Mouse (Mus musculus) embryonic facial prominence, embryonic 13.5 days (tissue): ENCODE measurements at regions not wholly inside any gene's neighbourhood (a gene's known extent, or its start where the extent isn't known, plus 50 kb on each side); places are given as distances from the start of the nearest gene placed in this dataset.

Experiments
- ATAC-seq: fragments of 200-750 bp; cut with Nextera tagmentation; 2 replicates; pipeline ENCODE4 v1.8.0; 2017; ENCODE audit warnings: low read depth; ENCODE audit not compliant: insufficient number of reproducible peaks, insufficient read depth, low FRiP score, low TSS enrichment
- H3K27ac ChIP-seq: fragments of 300-500 bp; sonication (generic); 2 replicates; pipeline ENCODE4 v1.5.1; 2015; ENCODE audit warnings: moderate library complexity, mild to moderate bottlenecking, inconsistent platforms
- H3K27me3 ChIP-seq: fragments of 300-500 bp; sonication (generic); 2 replicates; pipeline ENCODE4 v1.6.1; 2015; ENCODE audit warnings: mild to moderate bottlenecking, inconsistent platforms
- H3K36me3 ChIP-seq: fragments of 300-500 bp; sonication (generic); 2 replicates; pipeline ENCODE4 v1.6.1; 2015; ENCODE audit warnings: mild to moderate bottlenecking, inconsistent platforms
- H3K4me1 ChIP-seq: fragments of 300-500 bp; sonication (generic); 2 replicates; pipeline ENCODE4 v1.6.1; 2015; ENCODE audit warnings: inconsistent platforms
- H3K4me2 ChIP-seq: fragments of 300-500 bp; sonication (generic); 2 replicates; pipeline ENCODE4 v1.6.1; 2015; ENCODE audit warnings: moderate library complexity, mild to moderate bottlenecking, inconsistent platforms
- H3K4me3 ChIP-seq: fragments of 300-500 bp; sonication (generic); 2 replicates; pipeline ENCODE4 v1.5.1; 2015; ENCODE audit warnings: mild to moderate bottlenecking, inconsistent platforms
- H3K9ac ChIP-seq: fragments of 300-500 bp; sonication (generic); 2 replicates; pipeline ENCODE4 v1.6.1; 2015; ENCODE audit warnings: mild to moderate bottlenecking, inconsistent platforms
- H3K9me3 ChIP-seq: fragments of 300-500 bp; sonication (generic); 2 replicates; pipeline ENCODE4 v1.6.1; 2016; ENCODE audit warnings: inconsistent platforms
- WGBS: fragments of 180-500 bp; shearing (Covaris S2); methylation state at CpG from one replicate; pipeline ENCODE4 v1.1.7; 2015; ENCODE audit warnings: mixed read lengths; 5-methylcytosine and 5-hydroxymethylcytosine counted together

- Histone ChIP-seq H3K9ac (no peak overlapping the region), H3K4me3 (no peak overlapping the region), H3K27ac (no peak overlapping the region), H3K27me3 (no peaks in the 10 kb centered on the region), H3K4me2 (no peak overlapping the region), H3K9me3 (no peaks in the 10 kb centered on the region), H3K4me1 (no peaks in the 10 kb centered on the region), H3K36me3 (no peaks in the 10 kb centered on the region)
- no peak for ATAC-seq
- 56% methylated on average over 7 of the region's 7 CpGs for WGBS
Observed at GRCm38 (mm10) chr12:16106946-16107345, 290.2 kb upstream of the Trib2 start.

DNA sequence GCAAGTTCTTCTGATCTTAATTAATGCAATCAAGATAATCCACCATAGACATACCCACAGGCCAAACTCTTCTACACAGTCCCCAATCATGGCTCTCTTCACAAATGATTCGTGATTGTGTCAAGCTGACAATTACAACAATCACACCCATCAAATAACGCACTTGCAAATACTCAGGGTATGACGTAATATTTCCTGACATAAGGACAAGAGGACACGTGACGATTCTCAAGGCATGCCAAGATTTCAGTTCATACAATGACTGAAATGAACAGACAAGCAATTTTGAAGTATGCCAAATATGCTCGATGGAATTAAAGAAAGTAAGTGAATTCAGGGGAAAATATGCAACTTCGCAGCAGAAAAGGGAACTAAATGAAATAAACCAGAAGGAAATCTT, 282.1 kb upstream of the Trib2 start:
- WGBS, result 79% methylated on average over 7 of the region's 7 CpGs
- Histone ChIP-seq H3K4me3 (no peak overlapping the region), H3K36me3 (no peaks in the 10 kb centered on the region), H3K9me3 (no peaks in the 10 kb centered on the region), H3K9ac (no peak overlapping the region), H3K4me1 (no peaks in the 10 kb centered on the region), H3K4me2 (no peak overlapping the region), H3K27ac (no peak overlapping the region), H3K27me3 (no peaks in the 10 kb centered on the region)
- ATAC-seq, result no peak

DNA sequence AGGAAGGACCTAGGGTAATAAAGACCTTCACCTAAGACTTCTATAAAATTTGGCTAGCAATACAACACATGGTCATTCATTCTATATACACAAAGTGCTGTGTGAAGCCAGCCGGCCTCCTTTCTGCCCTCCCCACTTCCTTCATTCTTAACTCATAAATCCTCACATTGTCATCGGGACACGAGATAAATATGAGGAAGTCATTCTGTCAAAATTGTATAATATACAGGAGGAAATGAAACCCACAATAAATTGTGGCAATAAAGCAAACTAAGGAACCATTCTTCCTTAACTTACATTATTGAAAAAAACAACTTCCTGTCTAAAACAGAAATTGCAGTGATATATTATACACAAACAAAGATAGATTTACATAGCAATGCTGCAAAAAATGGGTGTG, 275.9 kb upstream of the Trib2 start:
- no peaks in the 10 kb centered on the region for H3K9me3 ChIP-seq
- no peak overlapping the region for H3K27ac ChIP-seq
- no peaks in the 10 kb centered on the region for H3K27me3 ChIP-seq
- H3K36me3 ChIP-seq, result no peaks in the 10 kb centered on the region
- no peak overlapping the region for H3K4me3 ChIP-seq
- no peak overlapping the region for H3K4me2 ChIP-seq
- no peak overlapping the region for H3K9ac ChIP-seq
- 0 out of 2 replicates have a peak, but pooled peaks cover 2% of the 10 kb centered on the region for H3K4me1 ChIP-seq
- no peak for ATAC-seq
- WGBS, result 74% methylated on average over 3 of the region's 3 CpGs

- ATAC-seq, result no peak
- H3K9ac ChIP-seq, result no peak overlapping the region
- H3K4me3 ChIP-seq, result no peak overlapping the region
- H3K27ac ChIP-seq, result no peak overlapping the region
- no peaks in the 10 kb centered on the region for H3K9me3 ChIP-seq
- H3K4me2 ChIP-seq, result no peak overlapping the region
- no peaks in the 10 kb centered on the region for H3K36me3 ChIP-seq
- H3K27me3 ChIP-seq, result no peaks in the 10 kb centered on the region
- H3K4me1 ChIP-seq, result 0 out of 2 replicates have a peak, but pooled peaks cover 2% of the 10 kb centered on the region
- WGBS, result 37% methylated on average over 6 of the region's 6 CpGs
Observed at GRCm38 (mm10) chr12:16091336-16091735, 274.6 kb upstream of the Trib2 start.

- H3K27ac ChIP-seq, result no peak overlapping the region
- no peaks in the 10 kb centered on the region for H3K4me1 ChIP-seq
- H3K9ac ChIP-seq, result no peak overlapping the region
- WGBS, result 42% methylated on average over 1 of the region's 1 CpGs
- no peak overlapping the region for H3K4me3 ChIP-seq
- no peak overlapping the region for H3K4me2 ChIP-seq
- no peak for ATAC-seq
- H3K9me3 ChIP-seq, result no peaks in the 10 kb centered on the region
- H3K27me3 ChIP-seq, result no peaks in the 10 kb centered on the region
- H3K36me3 ChIP-seq, result no peaks in the 10 kb centered on the region
Observed at GRCm38 (mm10) chr12:16083176-16083575, 266.5 kb upstream of the Trib2 start.

GRCm38 (mm10) chr12:16077215-16077614, 260.5 kb upstream of the Trib2 start:
- H3K4me3 ChIP-seq, result no peak overlapping the region
- H3K4me1 ChIP-seq, result no peaks in the 10 kb centered on the region
- H3K9ac ChIP-seq, result no peak overlapping the region
- WGBS, result 90% methylated on average over 1 of the region's 1 CpGs
- H3K36me3 ChIP-seq, result no peaks in the 10 kb centered on the region
- ATAC-seq, result no peak
- H3K27me3 ChIP-seq, result no peaks in the 10 kb centered on the region
- no peaks in the 10 kb centered on the region for H3K9me3 ChIP-seq
- H3K4me2 ChIP-seq, result no peak overlapping the region
- H3K27ac ChIP-seq, result no peak overlapping the region

DNA sequence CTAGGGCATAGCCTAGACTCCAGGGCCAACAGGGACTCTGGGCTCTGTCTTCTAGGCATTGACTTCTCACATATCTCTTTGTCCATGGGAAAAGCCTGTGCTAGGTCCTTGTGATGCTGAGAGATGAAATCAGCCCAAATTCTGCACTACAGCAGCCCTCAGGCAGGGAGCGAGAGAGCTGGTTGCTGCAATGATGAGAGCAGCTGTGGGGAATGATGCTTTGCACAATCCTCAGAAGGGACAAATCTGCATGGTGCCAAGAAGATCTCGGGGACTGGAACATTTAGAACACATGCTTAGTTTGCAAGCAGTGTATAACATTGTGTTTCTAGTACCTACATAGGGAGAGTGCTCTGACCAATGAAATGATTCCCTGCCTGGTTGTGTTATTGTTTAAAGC, 259.2 kb upstream of the Trib2 start:
- no peaks in the 10 kb centered on the region for H3K27me3 ChIP-seq
- no peak overlapping the region for H3K4me3 ChIP-seq
- no peak overlapping the region for H3K27ac ChIP-seq
- H3K36me3 ChIP-seq, result no peaks in the 10 kb centered on the region
- no peaks in the 10 kb centered on the region for H3K9me3 ChIP-seq
- no peak overlapping the region for H3K9ac ChIP-seq
- WGBS, result 64% methylated on average over 2 of the region's 2 CpGs
- H3K4me1 ChIP-seq, result no peaks in the 10 kb centered on the region
- H3K4me2 ChIP-seq, result no peak overlapping the region
- no peak for ATAC-seq

GRCm38 (mm10) chr12:16068940-16069339, 252.2 kb upstream of the Trib2 start:
- Histone ChIP-seq H3K4me1 (no peaks in the 10 kb centered on the region), H3K4me3 (no peak overlapping the region), H3K36me3 (no peaks in the 10 kb centered on the region), H3K27ac (no peak overlapping the region), H3K27me3 (no peaks in the 10 kb centered on the region), H3K4me2 (no peak overlapping the region), H3K9ac (no peak overlapping the region), H3K9me3 (no peaks in the 10 kb centered on the region)
- 80% methylated on average over 13 of the region's 13 CpGs for WGBS
- no peak for ATAC-seq

- no peak for ATAC-seq
- Histone ChIP-seq H3K27ac (no peak overlapping the region), H3K27me3 (no peaks in the 10 kb centered on the region), H3K36me3 (no peaks in the 10 kb centered on the region), H3K4me3 (no peak overlapping the region), H3K4me2 (no peak overlapping the region), H3K4me1 (no peaks in the 10 kb centered on the region), H3K9ac (no peak overlapping the region), H3K9me3 (no peaks in the 10 kb centered on the region)
- 80% methylated on average over 7 of the region's 7 CpGs for WGBS
Observed at GRCm38 (mm10) chr12:16062689-16063088, 246.0 kb upstream of the Trib2 start.

DNA sequence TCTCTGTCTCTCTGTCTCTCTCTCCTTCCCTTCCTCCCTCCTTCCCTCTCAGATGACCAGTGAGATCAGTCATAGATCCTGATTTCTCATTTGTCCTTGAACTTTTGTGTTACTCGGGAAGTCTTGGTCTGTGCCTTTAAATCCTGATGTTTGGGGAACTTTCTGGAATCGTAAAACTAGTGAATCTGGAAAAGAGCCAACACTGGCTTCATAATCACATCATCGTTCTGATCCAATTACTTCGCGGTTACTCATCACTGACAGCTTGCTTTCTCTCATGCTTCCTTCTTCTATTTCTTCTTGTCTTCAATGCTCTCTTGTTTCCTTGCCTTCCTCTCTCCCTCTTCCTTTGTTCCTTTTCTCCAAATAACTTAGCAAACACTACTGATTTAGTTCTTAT, 243.7 kb upstream of the Trib2 start:
- Histone ChIP-seq H3K9me3 (no peaks in the 10 kb centered on the region), H3K36me3 (no peaks in the 10 kb centered on the region), H3K27ac (no peak overlapping the region), H3K27me3 (no peaks in the 10 kb centered on the region), H3K4me3 (no peak overlapping the region), H3K4me2 (no peak overlapping the region), H3K9ac (no peak overlapping the region), H3K4me1 (no peaks in the 10 kb centered on the region)
- ATAC-seq, result no peak
- WGBS, result 39% methylated on average over 5 of the region's 5 CpGs

GRCm38 (mm10) chr12:16058255-16058654, 241.5 kb upstream of the Trib2 start:
- no peak overlapping the region for H3K4me3 ChIP-seq

GRCm38 (mm10) chr12:16056831-16057230, 240.1 kb upstream of the Trib2 start:
- Histone ChIP-seq H3K9me3 (no peaks in the 10 kb centered on the region), H3K4me2 (no peak overlapping the region), H3K4me1 (peaks cover 11% of the 10 kb centered on the region), H3K36me3 (no peaks in the 10 kb centered on the region), H3K9ac (no peak overlapping the region), H3K27ac (no peak overlapping the region), H3K27me3 (no peaks in the 10 kb centered on the region), H3K4me3 (no peak overlapping the region)
- no peak for ATAC-seq
- WGBS, result 77% methylated on average over 2 of the region's 2 CpGs

More at GRCm38 (mm10) chr12:16058255-16058654, 241.5 kb upstream of the Trib2 start:
- Histone ChIP-seq H3K27me3 (no peaks in the 10 kb centered on the region), H3K36me3 (no peaks in the 10 kb centered on the region), H3K9ac (no peak overlapping the region), H3K9me3 (no peaks in the 10 kb centered on the region), H3K4me2 (no peak overlapping the region), H3K4me1 (peaks cover 5% of the 10 kb centered on the region; the same call in 1 of the 2 replicates), H3K27ac (no peak overlapping the region)
- WGBS, result 79% methylated on average over 3 of the region's 3 CpGs
- no peak for ATAC-seq

- no peaks in the 10 kb centered on the region for H3K9me3 ChIP-seq
- H3K36me3 ChIP-seq, result no peaks in the 10 kb centered on the region
- ATAC-seq, result no peak
- no peak overlapping the region for H3K9ac ChIP-seq
- H3K4me2 ChIP-seq, result no peak overlapping the region
- H3K4me1 ChIP-seq, result peaks cover 11% of the 10 kb centered on the region
- H3K4me3 ChIP-seq, result no peak overlapping the region
- H3K27ac ChIP-seq, result no peak overlapping the region
- 57% methylated on average over 1 of the region's 1 CpGs for WGBS
- H3K27me3 ChIP-seq, result no peaks in the 10 kb centered on the region
Observed at GRCm38 (mm10) chr12:16056216-16056615, 239.5 kb upstream of the Trib2 start.
